Mouse (Mus musculus) liver, embryonic 11.5 days (tissue): ENCODE results near the gene Slc25a28. TPM values are rescaled to one million over a fixed set of nuclear protein-coding genes. Genes with fewer than 3 reads are reported as not detected.

ENCODE experiments used
- ATAC-seq: fragments of 200-750 bp; cut with Nextera tagmentation; replicated peaks from 2 replicates; pipeline ENCODE4 v1.8.0; 2017; ENCODE audit warnings: moderate number of reproducible peaks, mild to moderate bottlenecking, moderate TSS enrichment, moderate library complexity; ENCODE audit not compliant: low FRiP score
- DNase-seq: peaks from one replicate; pipeline ENCODE4 v3.0.0-alpha.2; 2017; ENCODE audit warnings: low spot score
- H3K27ac ChIP-seq: fragments of 300-500 bp; sonication (generic); 2 replicates; pipeline ENCODE4 v1.5.1; 2014; ENCODE audit warnings: mild to moderate bottlenecking, low read depth, low read length, control low read depth
- H3K27me3 ChIP-seq: fragments of 300-500 bp; sonication (generic); replicated peaks from 2 replicates; pipeline ENCODE4 v1.6.1; 2014; ENCODE audit warnings: low read length, mixed read lengths; ENCODE audit not compliant: control insufficient read depth, insufficient read depth
- H3K36me3 ChIP-seq: fragments of 300-500 bp; sonication (generic); 2 replicates; pipeline ENCODE4 v1.6.1; 2014; ENCODE audit warnings: mild to moderate bottlenecking, low read length, moderate library complexity, mixed read lengths; ENCODE audit not compliant: control insufficient read depth, insufficient read depth
- H3K4me1 ChIP-seq: fragments of 300-500 bp; sonication (generic); replicated peaks from 2 replicates; pipeline ENCODE4 v1.6.1; 2014; ENCODE audit warnings: low read length, mixed read lengths; ENCODE audit not compliant: control insufficient read depth, insufficient read depth
- H3K4me2 ChIP-seq: fragments of 300-500 bp; sonication (generic); 2 replicates; pipeline ENCODE4 v1.6.1; 2014; ENCODE audit warnings: mild to moderate bottlenecking, control low read depth, moderate library complexity
- H3K4me3 ChIP-seq: fragments of 300-500 bp; sonication (generic); 2 replicates; pipeline ENCODE4 v1.5.1; 2014; ENCODE audit warnings: low read depth, low read length, control low read depth
- H3K9ac ChIP-seq: fragments of 300-500 bp; sonication (generic); 2 replicates; pipeline ENCODE4 v1.6.1; 2014; ENCODE audit warnings: low read depth, low read length, control low read depth
- H3K9me3 ChIP-seq: fragments of 300-500 bp; sonication (generic); 2 replicates; pipeline ENCODE4 v1.6.1; 2016; ENCODE audit warnings: low read length, inconsistent platforms, mixed read lengths; ENCODE audit not compliant: control insufficient read depth
- WGBS: fragments of 180-500 bp; shearing (Covaris S2); extraction: QIAGEN DNeasy Blood & Tissue Kit; methylation state at CpG from one replicate; pipeline ENCODE4 v1.1.7; 2014; 5-methylcytosine and 5-hydroxymethylcytosine counted together
- polyA plus RNA-seq: library from polyadenylated mRNA; unstranded; fragments of >200 nt; fragmentation: Nextera tagmentation; extraction: Ambion mirVana; gene quantifications from 2 replicates; pipeline ENCODE4 v1.2.1, GENCODE M21; 2014

Gene Slc25a28
- polyA plus RNA-seq, 1 experiment from 2014 or later, result 14.0 TPM

GRCm38 (mm10) chr19:43630466-43631251 lies 44.0 kb downstream of the Slc25a28 start:
- Histone ChIP-seq H3K27me3 (peaks cover 3% of the 10 kb centered on the region; the same call in 1 of the 2 replicates), H3K4me3 (no peak overlapping the region), H3K9ac (no peak overlapping the region), H3K36me3 (no peaks in the 10 kb centered on the region), H3K9me3 (no peaks in the 10 kb centered on the region), H3K27ac (no peak overlapping the region), H3K4me1 (no peaks in the 10 kb centered on the region), H3K4me2 (no peak overlapping the region)
- DNase-seq (peak; percentile 78), ATAC-seq (peak; percentile 79; the same call in 1 of the 2 replicates)
- WGBS, result 32% methylated on average over 12 of the region's 12 CpGs

DNA sequence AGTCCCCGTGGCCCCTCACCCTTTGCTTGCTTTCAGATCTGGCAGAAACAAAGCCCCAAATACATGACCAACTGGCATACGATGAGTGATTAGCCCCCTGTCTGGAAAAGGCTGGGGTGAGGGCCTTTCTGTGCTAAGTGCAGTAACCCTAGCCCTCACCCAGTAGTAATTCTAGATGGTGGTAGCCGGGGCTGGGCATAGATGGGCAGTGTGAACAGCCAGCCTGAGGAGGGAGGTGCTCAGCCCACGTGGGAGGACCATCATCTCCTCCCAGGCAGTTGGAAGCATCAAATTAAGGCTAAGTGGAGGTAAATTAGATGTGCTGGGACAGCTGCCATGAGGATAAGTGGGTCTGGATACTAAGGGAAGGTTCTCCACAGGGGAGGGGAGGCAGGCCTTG lies 45.6 kb downstream of the Slc25a28 start:
- Histone ChIP-seq H3K4me2 (no peak overlapping the region), H3K36me3 (no peaks in the 10 kb centered on the region), H3K27me3 (peaks cover 8% of the 10 kb centered on the region; the same call in 1 of the 2 replicates), H3K4me1 (no peaks in the 10 kb centered on the region), H3K9me3 (no peaks in the 10 kb centered on the region), H3K9ac (no peak overlapping the region), H3K27ac (no peak overlapping the region), H3K4me3 (no peak overlapping the region)
- 52% methylated on average over 4 of the region's 4 CpGs for WGBS
- DNase-seq, result no peak
- no peak for ATAC-seq

DNA sequence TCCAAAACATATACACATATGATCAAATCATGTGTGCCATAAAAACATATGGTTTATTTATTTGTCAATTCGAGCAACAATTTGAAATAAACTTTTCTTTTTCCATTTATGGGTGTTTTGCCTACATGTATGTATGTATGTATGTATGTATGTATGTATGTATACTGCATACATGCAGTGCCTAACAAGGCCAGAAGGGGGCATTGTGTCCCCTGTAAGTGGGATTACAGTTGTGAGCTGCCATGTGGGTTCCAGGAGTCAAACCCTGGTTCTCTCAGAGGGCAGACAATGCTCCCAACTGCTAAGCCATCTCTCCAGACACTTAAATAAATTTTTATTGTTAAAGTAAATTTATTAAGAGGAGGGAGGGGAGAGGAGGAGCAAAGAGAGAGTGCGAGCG lies 47.3 kb downstream of the Slc25a28 start:
- WGBS, result 91% methylated on average over 3 of the region's 3 CpGs
- Histone ChIP-seq H3K9me3 (no peaks in the 10 kb centered on the region), H3K36me3 (no peaks in the 10 kb centered on the region), H3K4me1 (no peaks in the 10 kb centered on the region), H3K4me2 (no peak overlapping the region), H3K4me3 (no peak overlapping the region), H3K9ac (no peak overlapping the region), H3K27ac (no peak overlapping the region), H3K27me3 (peaks cover 22% of the 10 kb centered on the region)
- DNase-seq, result no peak
- no peak for ATAC-seq

- no peak overlapping the region for H3K27ac ChIP-seq
- no peak overlapping the region for H3K9ac ChIP-seq
- WGBS, result 52% methylated on average over 3 of the region's 3 CpGs
- peaks cover 34% of the 10 kb centered on the region for H3K27me3 ChIP-seq
- H3K9me3 ChIP-seq, result no peaks in the 10 kb centered on the region
- no peaks in the 10 kb centered on the region for H3K4me1 ChIP-seq
- no peak for DNase-seq
- H3K4me2 ChIP-seq, result no peak overlapping the region
- ATAC-seq, result no peak
- H3K4me3 ChIP-seq, result no peak overlapping the region
- no peaks in the 10 kb centered on the region for H3K36me3 ChIP-seq
These were observed 48.5 kb downstream of the Slc25a28 start for GRCm38 (mm10) chr19:43626160-43626559.

DNA sequence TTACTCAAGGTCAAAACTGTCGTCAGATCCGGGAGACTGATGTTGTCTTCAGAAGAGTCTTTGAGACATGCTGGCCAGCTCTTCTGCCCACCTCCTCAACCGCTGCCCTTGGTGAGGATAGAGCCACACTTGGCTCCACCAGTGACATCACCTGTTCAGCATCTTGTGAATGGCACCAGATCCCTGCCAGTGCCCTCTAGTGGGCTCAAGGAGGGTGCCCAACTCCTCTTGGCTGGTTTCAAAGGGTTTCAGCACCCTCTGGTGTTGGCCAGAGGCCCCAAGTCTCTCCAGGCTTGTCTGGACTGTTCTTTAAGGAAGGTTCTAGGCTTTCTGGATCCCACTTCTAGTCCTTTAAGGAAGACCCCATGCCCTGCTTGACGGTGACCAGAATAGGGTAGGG lies 50.8 kb downstream of the Slc25a28 start:
- no peaks in the 10 kb centered on the region for H3K4me1 ChIP-seq
- no peak overlapping the region for H3K27ac ChIP-seq
- no peaks in the 10 kb centered on the region for H3K36me3 ChIP-seq
- WGBS, result 32% methylated on average over 4 of the region's 4 CpGs
- no peak overlapping the region for H3K4me3 ChIP-seq
- H3K9me3 ChIP-seq, result no peaks in the 10 kb centered on the region
- DNase-seq (no peak), ATAC-seq (no peak)
- no peak overlapping the region for H3K9ac ChIP-seq
- no peak overlapping the region for H3K4me2 ChIP-seq
- H3K27me3 ChIP-seq, result peaks cover 56% of the 10 kb centered on the region

DNA sequence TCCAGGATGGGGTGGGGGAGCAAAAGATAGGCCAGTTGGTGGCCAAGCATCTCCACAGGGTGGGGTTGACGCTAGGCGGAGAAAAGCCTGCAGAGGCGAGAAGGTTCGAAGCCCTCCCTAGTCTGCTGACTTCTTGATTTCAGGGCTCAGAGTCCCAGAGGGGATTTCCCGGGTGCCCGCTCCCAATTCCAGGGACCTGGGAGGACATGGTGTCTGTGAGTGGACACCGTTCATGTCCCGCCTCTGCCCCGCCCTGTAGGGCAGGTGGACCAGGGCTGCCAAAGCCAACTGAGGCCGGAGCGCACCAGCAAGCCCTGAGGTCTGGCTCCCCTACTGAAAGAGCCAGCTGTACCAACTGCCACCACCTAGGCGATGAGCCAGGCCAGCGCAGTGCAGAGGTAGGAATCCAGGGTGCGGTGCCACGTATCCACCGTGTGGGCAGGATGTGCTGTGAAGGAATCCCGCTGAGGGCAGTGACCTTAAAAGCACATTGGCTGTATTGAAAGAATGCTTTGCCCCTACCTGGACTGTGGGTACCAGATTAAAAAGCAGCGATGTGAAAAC lies 54.7 kb downstream of the Slc25a28 start:
- H3K9me3 ChIP-seq, result no peaks in the 10 kb centered on the region
- H3K9ac ChIP-seq, result no peak overlapping the region
- peaks cover 93% of the 10 kb centered on the region for H3K27me3 ChIP-seq
- ATAC-seq (no peak), DNase-seq (no peak)
- H3K27ac ChIP-seq, result no peak overlapping the region
- H3K4me3 ChIP-seq, result no peak overlapping the region
- 15% methylated on average over 18 of the region's 18 CpGs for WGBS
- H3K36me3 ChIP-seq, result no peaks in the 10 kb centered on the region
- H3K4me1 ChIP-seq, result 0 out of 2 replicates have a peak, but pooled peaks cover 5% of the 10 kb centered on the region
- H3K4me2 ChIP-seq, result no peak overlapping the region

DNA sequence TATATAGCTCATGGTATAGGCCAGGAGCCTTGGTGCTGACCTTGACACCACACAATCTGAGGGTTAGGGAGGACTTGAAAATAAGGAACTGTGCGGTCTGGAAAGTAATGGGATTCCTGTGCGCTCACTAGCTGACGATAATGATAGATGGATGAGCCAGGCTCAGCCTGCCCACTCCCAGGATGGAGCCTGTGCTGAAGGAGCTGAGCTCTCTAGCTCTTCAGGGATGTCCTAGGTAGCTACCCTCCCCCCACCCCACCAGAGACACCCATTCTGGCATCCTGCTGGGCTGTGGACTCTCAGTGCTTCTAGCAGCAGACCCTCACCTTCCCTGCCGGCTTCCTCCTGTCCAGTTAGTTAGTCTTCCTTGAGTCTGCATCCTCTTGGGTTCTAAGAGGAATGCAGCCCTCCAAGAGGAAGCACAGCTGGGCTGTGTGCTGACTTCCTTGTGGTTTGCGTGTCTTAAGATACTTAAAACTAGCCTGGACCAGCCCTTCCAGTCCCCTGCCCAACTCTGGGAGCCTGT lies 56.1 kb downstream of the Slc25a28 start:
- ATAC-seq (no peak), DNase-seq (no peak)
- Histone ChIP-seq H3K4me2 (no peak overlapping the region), H3K36me3 (no peaks in the 10 kb centered on the region), H3K9ac (no peak overlapping the region), H3K27me3 (peaks cover 98% of the 10 kb centered on the region), H3K27ac (no peak overlapping the region), H3K9me3 (no peaks in the 10 kb centered on the region), H3K4me3 (no peak overlapping the region), H3K4me1 (0 out of 2 replicates have a peak, but pooled peaks cover 5% of the 10 kb centered on the region)
- WGBS, result 5% methylated on average over 5 of the region's 5 CpGs

- Histone ChIP-seq H3K4me1 (0 out of 2 replicates have a peak, but pooled peaks cover 5% of the 10 kb centered on the region), H3K4me2 (no peak overlapping the region), H3K9ac (no peak overlapping the region), H3K27me3 (peaks cover 98% of the 10 kb centered on the region), H3K4me3 (no peak overlapping the region), H3K9me3 (no peaks in the 10 kb centered on the region), H3K27ac (no peak overlapping the region), H3K36me3 (no peaks in the 10 kb centered on the region)
- WGBS, result 47% methylated on average over 10 of the region's 10 CpGs
- DNase-seq (no peak), ATAC-seq (no peak)
These were observed 56.8 kb downstream of the Slc25a28 start for GRCm38 (mm10) chr19:43617761-43618349.
